Mouse (Mus musculus) ES-E14 (cell line): Measurements from ENCODE around the gene Sh3tc1.

ENCODE experiments used
- CHD2 ChIP-seq: IDR thresholded peaks from 2 replicates; pipeline ENCODE4 v1.6.1; 2014; ENCODE audit warnings: mild to moderate bottlenecking, low read depth, low read length, inconsistent platforms
- ZC3H11A ChIP-seq: IDR thresholded peaks from 2 replicates; pipeline ENCODE4 v1.6.1; 2012; ENCODE audit warnings: low read depth, mild to moderate bottlenecking, inconsistent platforms, low read length, borderline replicate concordance
- ZNF384 ChIP-seq: IDR thresholded peaks from 2 replicates; pipeline ENCODE4 v1.6.1; 2012; ENCODE audit warnings: low read depth, low read length, inconsistent platforms

DNA sequence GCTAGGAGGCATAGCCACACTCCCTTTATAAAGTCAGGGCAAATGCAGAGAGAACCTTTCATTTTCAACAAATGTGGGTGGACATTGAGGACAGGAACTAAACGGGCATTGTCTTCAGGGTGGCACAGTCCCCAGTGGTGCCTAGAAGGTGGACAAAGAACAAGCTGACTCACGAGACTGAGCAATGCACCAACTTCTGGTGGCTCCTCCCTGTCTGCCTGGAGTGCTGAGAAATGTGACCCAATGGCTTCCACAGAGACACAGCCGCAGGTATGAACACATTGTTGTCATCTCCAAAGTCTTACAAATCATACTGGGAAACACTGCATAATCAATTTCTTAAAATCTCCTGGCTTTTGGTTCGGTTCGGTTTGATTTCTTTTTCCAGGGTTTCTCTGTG lies 22.3 kb downstream of the Sh3tc1 start:
- TF ChIP-seq CHD2 (no peak), ZC3H11A (no peak), ZNF384 (no peak)
